Mouse (Mus musculus): Measurements from ENCODE around the gene Tfcp2.
"Not testable (repeated sequence)": the region's sequence is repeated elsewhere in the genome, so short reads cannot be mapped to it uniquely, and the experiment has no call there.

GRCm38 (mm10) chr15:100541001-100541400, 10.8 kb downstream of the Tfcp2 start:
- not testable (repeated sequence) for TF ChIP-seq HCFC1 (IDR thresholded peaks at IDR 0.05; ENCODE audit: low read depth, low read length); POLR2A (IDR thresholded peaks at IDR 0.05; ENCODE audit: low read depth, low read length); ZMIZ1 (IDR thresholded peaks at IDR 0.05; ENCODE audit: low read depth, low read length); CTCF (conservative IDR thresholded peaks at IDR 0.05 in 1 of 2, IDR thresholded peaks at IDR 0.05 in 1 of 2; ENCODE audit: low read depth in 2 of 2, low read length in 2 of 2); JUND (conservative IDR thresholded peaks at IDR 0.05; ENCODE audit: low read depth, low read length); CHD1 (IDR thresholded peaks at IDR 0.05; ENCODE audit: low read depth, low read length); RAD21 (IDR thresholded peaks at IDR 0.05; ENCODE audit: low read depth, low read length); BHLHE40 (IDR thresholded peaks at IDR 0.05; ENCODE audit: low read depth, low read length); EP300 (IDR thresholded peaks at IDR 0.05; ENCODE audit: low read length); USF1 (IDR thresholded peaks at IDR 0.05; ENCODE audit: low read depth, low read length); ETS1 (conservative IDR thresholded peaks at IDR 0.05; ENCODE audit: low read depth, low read length); ELF1 (IDR thresholded peaks at IDR 0.05; ENCODE audit: low read depth, low read length); GABPA (IDR thresholded peaks at IDR 0.05; ENCODE audit: insufficient replicate concordance, low read depth, low read length)
